Comparison of ENCODE assay signal across 10 mouse cellular contexts in genomic region chr19:8725081-8725613, GRCm38 (mm10). TPM values are rescaled to one million over a fixed set of nuclear protein-coding genes. Genes with fewer than 3 reads are reported as not detected.
DNase-seq lines count a peak whose midpoint lies in the region; ATAC-seq and TF ChIP-seq lines count a peak whose summit lies in the region.
"Had no signal": no experiment of that assay in that cellular context is flagged by ENCODE, and none has a peak within 500 bp of the region (broad histone marks: within the 10 kb centered on the region; RNA-seq: fewer than 3 reads in every experiment).

No protein-coding gene starts in this region.

- no peaks in the 10 kb centered on the region for H3K27me3 ChIP-seq in heart, embryonic 12.5 days (replicated peaks)
- H3K27me3 ChIP-seq in hindbrain, embryonic 16.5 days (replicated peaks; ENCODE audit: control insufficient read depth, insufficient read depth, low read length): no peaks in the 10 kb centered on the region
- H3K27me3 ChIP-seq in midbrain, embryonic 14.5 days (ENCODE audit: control insufficient read depth, insufficient read depth, low read length): no peaks in the 10 kb centered on the region

- TF ChIP-seq CTCF in bone marrow macrophage, adult 2 months (IDR thresholded peaks at IDR 0.05; ENCODE audit: low read depth, low read length): no peak

- H3K9me3 ChIP-seq in heart, embryonic 12.5 days (replicated peaks): no peaks in the 10 kb centered on the region
- no peaks in the 10 kb centered on the region for H3K9me3 ChIP-seq in hindbrain, embryonic 16.5 days (ENCODE audit: control insufficient read depth, low read length)
- H3K9me3 ChIP-seq in midbrain, embryonic 14.5 days (ENCODE audit: control insufficient read depth, low read length): no peaks in the 10 kb centered on the region

- peak overlapping the region; percentile 6; the same call in 1 of the 2 replicates for H3K27ac ChIP-seq in heart, embryonic 12.5 days (ENCODE audit: poor library complexity, severe bottlenecking)
- 0 out of 2 replicates have a peak overlapping the region, but pooled peaks have one; percentile 8 for H3K27ac ChIP-seq in bone marrow macrophage, adult 2 months (ENCODE audit: insufficient read depth, low read depth, low read length)
- H3K27ac ChIP-seq in hindbrain, embryonic 16.5 days (ENCODE audit: low read depth, low read length): no peak overlapping the region
- no peak overlapping the region for H3K27ac ChIP-seq in midbrain, embryonic 14.5 days (replicated peaks; ENCODE audit: low read depth, low read length)

- H3K36me3 ChIP-seq in heart, embryonic 12.5 days: peaks cover 27% of the 10 kb centered on the region
- H3K36me3 ChIP-seq in hindbrain, embryonic 16.5 days (ENCODE audit: control insufficient read depth, insufficient read depth, low read length): peaks cover 20% of the 10 kb centered on the region
- H3K36me3 ChIP-seq in midbrain, embryonic 14.5 days (ENCODE audit: control insufficient read depth, insufficient read depth, low read length): peaks cover 28% of the 10 kb centered on the region

- H3K4me1 ChIP-seq in heart, embryonic 12.5 days (replicated peaks): peaks cover 23% of the 10 kb centered on the region
- H3K4me1 ChIP-seq in bone marrow macrophage, adult 2 months (ENCODE audit: control insufficient read depth, insufficient read depth, low read length): peaks cover 9% of the 10 kb centered on the region
- peaks cover 31% of the 10 kb centered on the region for H3K4me1 ChIP-seq in hindbrain, embryonic 16.5 days (ENCODE audit: control insufficient read depth, insufficient read depth, low read depth, low read length)
- peaks cover 33% of the 10 kb centered on the region for H3K4me1 ChIP-seq in midbrain, embryonic 14.5 days (ENCODE audit: control insufficient read depth, insufficient read depth, low read length)

- H3K4me3 ChIP-seq in heart, embryonic 12.5 days: peak overlapping the region; percentile 89
- peak overlapping the region; percentile 80 for H3K4me3 ChIP-seq in bone marrow macrophage, adult 2 months (ENCODE audit: insufficient read depth, low read length)
- H3K4me3 ChIP-seq in hindbrain, embryonic 16.5 days (ENCODE audit: low read length): peak overlapping the region; percentile 84; the same call in 1 of the 2 replicates
- peak overlapping the region; percentile 56 for H3K4me3 ChIP-seq in midbrain, embryonic 14.5 days (replicated peaks; ENCODE audit: low read depth, low read length)

- DNase-seq in heart, adult 11 months: no peak
- no peak for DNase-seq in midbrain, embryonic 14.5 days
- no peak for DNase-seq in thymus, postnatal 10 days (ENCODE audit: low spot score in 2 of 2)
- DNase-seq in cerebellum, postnatal 10 days: no peak
- DNase-seq in cerebellum, postnatal 14 days: no peak
- DNase-seq: adrenal gland, postnatal 25 days; right cerebral cortex, postnatal 4 days had no signal

- H3K9ac ChIP-seq in heart, embryonic 12.5 days: peak overlapping the region; percentile 99
- H3K9ac ChIP-seq in hindbrain, embryonic 16.5 days (ENCODE audit: low read depth, low read length): peak overlapping the region; percentile 28; the same call in 1 of the 2 replicates
- peak overlapping the region; percentile 75; the same call in 1 of the 2 replicates for H3K9ac ChIP-seq in midbrain, embryonic 14.5 days (replicated peaks; ENCODE audit: low read length)

- ATAC-seq in heart, embryonic 12.5 days (ENCODE audit: insufficient number of reproducible peaks, low FRiP score): no peak
- ATAC-seq in hindbrain, embryonic 16.5 days: no peak
- no peak for ATAC-seq in midbrain, embryonic 14.5 days (ENCODE audit: low FRiP score, low TSS enrichment)

- TF ChIP-seq POLR2A in bone marrow macrophage, adult 2 months (IDR thresholded peaks at IDR 0.05; ENCODE audit: borderline replicate concordance, low read depth, low read length): no peak

- 50% methylated on average over 4 of the region's 4 CpGs for WGBS in heart, embryonic 12.5 days
- WGBS in hindbrain, embryonic 16.5 days: 52% methylated on average over 4 of the region's 4 CpGs
- 51% methylated on average over 4 of the region's 4 CpGs for WGBS in midbrain, embryonic 14.5 days

- H3K4me2 ChIP-seq in heart, embryonic 12.5 days: peak overlapping the region; percentile 83
- H3K4me2 ChIP-seq in hindbrain, embryonic 16.5 days (ENCODE audit: low read length): peak overlapping the region; percentile 64
- H3K4me2 ChIP-seq in midbrain, embryonic 14.5 days (ENCODE audit: low read length): peak overlapping the region; percentile 84

RNA-seq across cellular contexts. Expression of gene Slc3a2, which starts 2.0 kb away (rescaled TPM):
- 87.6 and 88.9 TPM in 2 replicates for polyA plus RNA-seq in heart, embryonic 12.5 days (2016; fragmentation: Nextera tagmentation; extraction: Ambion mirVana)
- 160 and 172 TPM in 2 replicates for polyA plus RNA-seq in bone marrow macrophage, adult 2 months (2012; ENCODE audit: insufficient read depth, insufficient read length, missing spikeins)
- 183 and 191 TPM in 2 replicates for polyA plus RNA-seq in hindbrain, embryonic 16.5 days (2015; fragmentation: Nextera tagmentation; extraction: Ambion mirVana)
- 157 TPM in 2 replicates for polyA plus RNA-seq in midbrain, embryonic 14.5 days (2014; fragmentation: Nextera tagmentation; extraction: Ambion mirVana)

RNA-seq across cellular contexts. Expression of gene Wdr74, which starts 10.5 kb away (rescaled TPM):
- polyA plus RNA-seq in heart, embryonic 12.5 days (2016; fragmentation: Nextera tagmentation; extraction: Ambion mirVana): 48.9 and 52.9 TPM in 2 replicates
- polyA plus RNA-seq in bone marrow macrophage, adult 2 months (2012; ENCODE audit: insufficient read depth, insufficient read length, missing spikeins): 22.2 and 25.8 TPM in 2 replicates
- polyA plus RNA-seq in hindbrain, embryonic 16.5 days (2015; fragmentation: Nextera tagmentation; extraction: Ambion mirVana): 89.6 and 92.0 TPM in 2 replicates
- polyA plus RNA-seq in midbrain, embryonic 14.5 days (2014; fragmentation: Nextera tagmentation; extraction: Ambion mirVana): 89.1 and 95.7 TPM in 2 replicates

RNA-seq across cellular contexts. Expression of gene 1700092M07Rik, which starts 15.4 kb away (rescaled TPM):
- 1.8 and 2.8 TPM in 2 replicates for polyA plus RNA-seq in heart, embryonic 12.5 days (2016; fragmentation: Nextera tagmentation; extraction: Ambion mirVana)
- not detected in 2 replicates for polyA plus RNA-seq in bone marrow macrophage, adult 2 months (2012; ENCODE audit: insufficient read depth, insufficient read length, missing spikeins)
- 1.5 and 1.6 TPM in 2 replicates for polyA plus RNA-seq in hindbrain, embryonic 16.5 days (2015; fragmentation: Nextera tagmentation; extraction: Ambion mirVana)
- 0.97 and 1.1 TPM in 2 replicates for polyA plus RNA-seq in midbrain, embryonic 14.5 days (2014; fragmentation: Nextera tagmentation; extraction: Ambion mirVana)

RNA-seq across cellular contexts. Expression of gene Stx5a, which starts 16.1 kb away (rescaled TPM):
- polyA plus RNA-seq in heart, embryonic 12.5 days (2016; fragmentation: Nextera tagmentation; extraction: Ambion mirVana): 86.1 and 88.1 TPM in 2 replicates
- polyA plus RNA-seq in bone marrow macrophage, adult 2 months (2012; ENCODE audit: insufficient read depth, insufficient read length, missing spikeins): 84.2 and 100 TPM in 2 replicates
- 109 and 119 TPM in 2 replicates for polyA plus RNA-seq in hindbrain, embryonic 16.5 days (2015; fragmentation: Nextera tagmentation; extraction: Ambion mirVana)
- 102 and 110 TPM in 2 replicates for polyA plus RNA-seq in midbrain, embryonic 14.5 days (2014; fragmentation: Nextera tagmentation; extraction: Ambion mirVana)

RNA-seq across cellular contexts. Expression of gene Nxf1, which starts 31.7 kb away (rescaled TPM):
- polyA plus RNA-seq in heart, embryonic 12.5 days (2016; fragmentation: Nextera tagmentation; extraction: Ambion mirVana): 135 and 149 TPM in 2 replicates
- polyA plus RNA-seq in bone marrow macrophage, adult 2 months (2012; ENCODE audit: insufficient read depth, insufficient read length, missing spikeins): 142 and 162 TPM in 2 replicates
- 120 and 140 TPM in 2 replicates for polyA plus RNA-seq in hindbrain, embryonic 16.5 days (2015; fragmentation: Nextera tagmentation; extraction: Ambion mirVana)
- polyA plus RNA-seq in midbrain, embryonic 14.5 days (2014; fragmentation: Nextera tagmentation; extraction: Ambion mirVana): 146 and 171 TPM in 2 replicates

Comparison
In these comparisons a context has a peak if more than half of its experiments do, and no peak if none do; other contexts are left out.
1. H3K27ac ChIP-seq: peak in heart, embryonic 12.5 days (single experiment) and bone marrow macrophage, adult 2 months (single experiment); none in hindbrain, embryonic 16.5 days (single experiment) and midbrain, embryonic 14.5 days (single experiment).
2. H3K9ac ChIP-seq: peak in every context shown above with its lines; median percentile 99 in heart, embryonic 12.5 days; 75 in midbrain, embryonic 14.5 days; 28 in hindbrain, embryonic 16.5 days.
3. Peak in every context shown above with its lines, with median percentiles within 50 percentile points of each other: H3K4me2 ChIP-seq and H3K4me3 ChIP-seq.